Mouse (Mus musculus): ENCODE measurements around the gene Dlg3. TPM values are rescaled to one million over a fixed set of nuclear protein-coding genes. Genes with fewer than 3 reads are reported as not detected.
A peak's percentile ranks its signal among the peaks of the same experiment; 100 is the strongest.

Gene Dlg3
- total and polyA plus RNA-seq, 3 experiments = 8.3 to 12.1 (median 8.4) TPM

DNA sequence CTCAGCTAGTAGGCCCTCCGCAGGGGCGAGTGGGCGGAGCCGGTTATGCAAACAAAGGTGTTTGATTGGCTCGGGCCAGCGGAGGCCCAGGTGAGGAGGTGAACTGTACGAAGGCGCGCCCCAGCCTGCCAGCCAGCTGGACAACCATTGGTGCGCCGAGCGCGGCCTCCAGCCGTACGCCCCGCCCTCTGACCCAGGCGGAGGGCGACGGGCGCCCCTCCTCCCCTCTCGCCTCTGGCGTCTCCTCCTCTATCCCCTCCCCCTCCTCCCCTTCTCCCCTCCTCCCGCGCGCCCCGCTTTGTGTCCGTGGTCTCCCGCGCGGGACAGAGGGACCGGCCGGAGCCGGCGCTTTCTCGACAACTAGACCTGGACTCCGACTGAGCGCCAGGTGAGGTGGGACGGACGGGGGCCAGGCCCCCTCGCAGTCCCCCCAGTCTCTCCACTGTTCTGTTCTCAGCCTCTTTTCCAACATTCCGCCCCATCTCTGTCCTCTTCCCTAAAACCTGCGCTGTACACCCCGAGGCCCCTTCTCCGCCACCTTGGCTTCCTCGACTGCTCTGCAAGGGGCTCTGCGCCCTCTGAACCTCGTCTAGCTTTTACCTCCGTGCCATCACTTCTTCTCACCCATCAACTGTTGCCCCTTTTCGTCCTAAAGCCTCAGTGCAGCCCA, 9.6 kb downstream of the Dlg3 start:
- Histone ChIP-seq H3K27me3 (replicated peaks) (no peaks in the 10 kb centered on the region), H3K9ac (ENCODE audit: insufficient read depth, low read depth) (peak overlapping the region; percentile 53; the same call in 1 of the 2 replicates), H3K36me3 (replicated peaks in 1 of 2; ENCODE audit: control insufficient read depth in 1 of 2, insufficient read depth in 1 of 2, low read length in 1 of 2) (peaks cover 0 to 14% of the 10 kb centered on the region in 2 experiments), H3K27ac (ENCODE audit: insufficient read depth, low read depth) (no peak overlapping the region), H3K4me2 (ENCODE audit: insufficient read depth, low read depth, poor library complexity, severe bottlenecking) (peak overlapping the region; percentile 57), H3K4me3 (replicated peaks in 1 of 3; ENCODE audit: low read depth in 2 of 3, low read length in 2 of 3, poor library complexity in 1 of 3) (peak overlapping the region in 1 of 3 experiments; percentile 66), H3K9me3 (replicated peaks; ENCODE audit: low read length) (no peaks in the 10 kb centered on the region), H3K4me1 (ENCODE audit: control insufficient read depth in 1 of 2, insufficient read depth in 2 of 2) (peaks cover 3 to 5% of the 10 kb centered on the region in 2 experiments; a peak in 1 of 4 replicates), H3K79me2 (replicated peaks; ENCODE audit: control insufficient read depth, extremely low read depth, insufficient read depth, poor library complexity, severe bottlenecking) (no peaks in the 10 kb centered on the region)
- no peak for DNase-seq (ENCODE audit: extremely low read depth)
- dilution Hi-C loops (cut with MboI; ENCODE audit: extremely low pct_ligation_motif_present, extremely low pct_unique_long_range_greater_than_20kb, low sequenced_read_pairs) = no loop called here
- TF ChIP-seq MXI1 (IDR thresholded peaks at IDR 0.05; ENCODE audit: low read depth, low read length) (no peak), KAT2A (IDR thresholded peaks at IDR 0.05; ENCODE audit: insufficient replicate concordance, low read length) (no peak), POLR2AphosphoS2 (IDR thresholded peaks at IDR 0.05; ENCODE audit: low read depth, low read length) (no peak), PAX5 (IDR thresholded peaks at IDR 0.05; ENCODE audit: low read length) (no peak), CHD2 (IDR thresholded peaks at IDR 0.05; ENCODE audit: low read length) (peak; percentile 66; the same call in 1 of the 2 replicates), ETS1 (conservative IDR thresholded peaks at IDR 0.05; ENCODE audit: low read depth, low read length) (no peak), IRF4 (IDR thresholded peaks at IDR 0.05; ENCODE audit: low read depth, low read length) (no peak), USF2 (conservative IDR thresholded peaks at IDR 0.05; ENCODE audit: low read depth, low read length) (no peak)
- in situ Hi-C loops (cut with MboI; ENCODE audit: low pct_ligation_motif_present, low pct_unique_long_range_greater_than_20kb, low sequenced_read_pairs) = no loop called here

DNA sequence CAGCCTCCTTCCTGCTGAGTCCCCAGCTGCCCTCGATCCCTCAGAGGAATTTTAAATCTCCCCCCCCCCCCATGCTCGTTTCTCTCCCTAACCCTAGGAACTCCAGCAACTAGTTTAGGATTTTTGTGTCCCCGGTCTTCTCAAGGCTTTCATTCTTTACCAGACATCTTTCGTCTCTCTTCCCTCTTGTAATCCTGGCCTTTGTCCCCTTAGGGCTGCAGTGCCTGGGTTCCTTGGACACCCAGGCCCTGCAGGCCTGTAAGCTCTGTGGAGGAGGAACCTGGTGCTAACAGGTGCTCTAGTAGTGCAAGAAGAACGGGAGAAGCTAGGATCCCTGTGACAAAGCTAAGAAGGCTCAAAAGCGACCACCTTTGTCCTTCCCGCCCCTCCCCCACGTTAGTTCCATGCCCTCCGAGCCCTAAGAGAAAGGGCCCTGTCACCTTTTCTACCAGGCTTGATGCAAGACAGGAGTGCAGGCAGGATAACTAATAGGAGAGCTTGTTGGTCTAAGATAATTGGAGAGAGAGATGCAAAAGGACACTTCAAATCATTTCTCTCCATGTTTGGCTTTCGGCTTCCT, 10.2 kb downstream of the Dlg3 start:
- H3K36me3 ChIP-seq (replicated peaks in 1 of 2; ENCODE audit: control insufficient read depth in 1 of 2, insufficient read depth in 1 of 2, low read length in 1 of 2) = peaks cover 0 to 16% of the 10 kb centered on the region in 2 experiments
- H3K4me3 ChIP-seq (replicated peaks in 1 of 3; ENCODE audit: low read depth in 2 of 3, low read length in 2 of 3, poor library complexity in 1 of 3) = peak overlapping the region in 1 of 3 experiments; percentile 66
- dilution Hi-C loops (cut with MboI; ENCODE audit: extremely low pct_ligation_motif_present, extremely low pct_unique_long_range_greater_than_20kb, low sequenced_read_pairs) (no loop called here), in situ Hi-C loops (cut with MboI; ENCODE audit: low pct_ligation_motif_present, low pct_unique_long_range_greater_than_20kb, low sequenced_read_pairs) (no loop called here)
- H3K9me3 ChIP-seq (replicated peaks; ENCODE audit: low read length) = no peaks in the 10 kb centered on the region
- peaks cover 3 to 5% of the 10 kb centered on the region in 2 experiments; a peak in 1 of 4 replicates for H3K4me1 ChIP-seq (ENCODE audit: control insufficient read depth in 1 of 2, insufficient read depth in 2 of 2)
- H3K27me3 ChIP-seq (replicated peaks) = no peaks in the 10 kb centered on the region
- no peak for DNase-seq (ENCODE audit: extremely low read depth)
- H3K27ac ChIP-seq (ENCODE audit: insufficient read depth, low read depth) = no peak overlapping the region
- TF ChIP-seq UBTF (IDR thresholded peaks at IDR 0.05; ENCODE audit: low read depth, low read length) (no peak), MAX (IDR thresholded peaks at IDR 0.05; ENCODE audit: low read length) (no peak), CHD1 (IDR thresholded peaks at IDR 0.05; ENCODE audit: low read depth, low read length) (no peak), JUND (conservative IDR thresholded peaks at IDR 0.05; ENCODE audit: low read depth, low read length) (no peak), NRF1 (IDR thresholded peaks at IDR 0.05; ENCODE audit: low read depth, low read length) (no peak), BHLHE40 (IDR thresholded peaks at IDR 0.05; ENCODE audit: low read depth, low read length) (no peak), E2F4 (IDR thresholded peaks at IDR 0.05; ENCODE audit: insufficient replicate concordance, low read depth, low read length) (no peak), KAT2A (IDR thresholded peaks at IDR 0.05; ENCODE audit: insufficient replicate concordance, low read length) (no peak), MYC (IDR thresholded peaks at IDR 0.05; ENCODE audit: low read depth, low read length) (no peak), CHD2 (IDR thresholded peaks at IDR 0.05; ENCODE audit: low read length) (no peak)
- no peaks in the 10 kb centered on the region for H3K79me2 ChIP-seq (replicated peaks; ENCODE audit: control insufficient read depth, extremely low read depth, insufficient read depth, poor library complexity, severe bottlenecking)
- no peak overlapping the region for H3K9ac ChIP-seq (ENCODE audit: insufficient read depth, low read depth)
- peak overlapping the region; percentile 57 for H3K4me2 ChIP-seq (ENCODE audit: insufficient read depth, low read depth, poor library complexity, severe bottlenecking)

Measured in CH12.LX (cell line).